Mouse (Mus musculus) sigmoid colon, adult 10 weeks (tissue): ENCODE measurements around the gene Vil1. TPM values are rescaled to one million over a fixed set of nuclear protein-coding genes. Genes with fewer than 3 reads are reported as not detected.

ENCODE experiments used
- polyA plus RNA-seq: library from polyadenylated mRNA; stranded (reverse); fragments of 350-450 nt; fragmentation: Illumina TruSeq; extraction: RNeasy Lipid Tissue Mini Kit (QIAGEN cat#74804); gene quantifications from one replicate; pipeline ENCODE4 v1.2.3, GENCODE M21; 2014; ENCODE audit warnings: low read depth, low replicate concordance

Vil1 gene
- polyA plus RNA-seq: 103 TPM

DNA sequence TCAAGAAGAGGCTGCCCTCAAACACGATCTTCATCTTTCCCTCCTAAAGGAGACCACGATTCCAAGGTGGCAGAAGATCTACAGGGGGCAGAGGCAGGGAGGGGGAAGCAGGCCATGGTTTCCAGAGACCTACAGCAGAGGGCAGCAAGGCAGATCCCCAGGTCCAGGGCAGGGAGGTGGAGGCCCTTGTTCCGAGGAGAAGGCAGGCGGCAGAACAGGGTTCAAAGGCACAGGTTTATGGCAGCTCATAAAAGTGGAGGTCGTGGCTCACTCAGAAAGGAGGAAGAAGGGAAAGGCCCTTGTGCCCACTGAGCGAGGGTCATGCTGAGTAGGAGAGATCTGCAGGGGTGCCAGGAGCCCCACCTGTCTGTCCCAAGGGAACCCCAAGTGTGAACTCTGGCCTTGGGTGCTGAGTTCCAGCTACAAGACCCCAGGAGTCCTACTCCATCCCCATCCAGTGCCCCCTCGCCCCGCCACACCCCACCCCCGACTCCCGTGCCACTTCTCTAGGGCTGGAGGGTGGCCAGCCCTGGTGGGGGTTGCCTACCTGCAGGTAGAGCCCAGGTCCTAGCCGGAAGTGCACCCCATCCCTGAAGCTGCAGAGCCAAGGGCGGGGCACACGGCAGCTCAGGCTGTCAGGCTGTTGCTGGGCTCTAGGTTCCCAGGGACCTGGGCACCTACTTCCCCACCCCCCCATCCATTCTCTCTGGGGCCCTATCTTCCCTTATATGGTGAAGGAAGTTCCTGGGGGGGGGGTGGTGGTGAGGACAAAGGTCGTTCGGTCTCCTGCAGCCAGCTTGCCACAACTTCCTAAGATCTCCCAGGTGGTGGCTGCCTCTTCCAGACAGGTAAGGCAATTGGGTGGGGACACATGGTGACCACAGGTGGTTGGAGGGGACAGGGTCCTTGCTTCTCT is at the start of gene Vil1:
Vil1 (plus strand) TSS at position 788 of the 916 bp plus-strand sequence.

DNA sequence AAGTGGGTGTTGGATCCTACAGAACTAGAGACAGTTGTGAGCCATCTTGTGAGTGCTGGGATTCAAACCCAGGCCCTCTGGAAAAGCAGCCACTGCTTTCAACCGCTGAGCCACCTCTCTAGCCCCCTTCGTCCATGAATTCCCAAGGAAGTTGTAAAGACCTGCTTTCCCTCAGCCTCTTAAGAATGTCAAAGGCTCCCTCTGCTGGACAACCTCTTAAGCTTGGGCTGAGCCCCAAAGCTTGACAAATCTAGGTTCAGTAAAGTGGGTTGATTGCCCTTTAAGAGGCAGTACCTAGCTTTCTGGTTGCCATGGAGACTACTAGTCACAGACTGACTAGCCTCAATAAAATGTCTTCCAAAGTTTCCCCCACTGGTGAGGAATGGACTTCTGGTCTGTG is 47.4 kb upstream of the Vil1 start, which contains the start of gene Catip:
Catip (plus strand) TSS at position 297 of the 400 bp plus-strand sequence.

DNA sequence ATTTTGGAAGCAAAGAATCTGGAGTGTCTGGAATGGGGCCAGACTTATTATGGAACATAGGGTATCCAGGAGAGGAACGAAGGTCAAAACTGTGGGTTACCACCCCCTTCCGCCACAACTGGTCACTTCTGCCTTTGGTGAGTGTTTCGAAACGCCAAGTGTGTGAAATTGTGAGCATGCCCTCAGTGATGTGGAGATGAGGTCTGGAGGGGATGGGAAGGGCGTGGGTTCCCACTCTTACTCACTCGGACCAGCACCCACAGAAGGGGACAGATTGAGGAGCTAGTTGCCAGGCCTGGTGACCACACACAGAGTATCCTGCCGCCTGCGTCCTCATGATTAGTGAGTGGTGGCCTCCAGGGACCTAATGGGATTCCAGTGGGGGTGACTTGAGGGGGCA is 34.2 kb upstream of the Vil1 start, which contains the start of gene Slc11a1:
Slc11a1 (plus strand) TSS at position 216 of the 400 bp plus-strand sequence.

DNA sequence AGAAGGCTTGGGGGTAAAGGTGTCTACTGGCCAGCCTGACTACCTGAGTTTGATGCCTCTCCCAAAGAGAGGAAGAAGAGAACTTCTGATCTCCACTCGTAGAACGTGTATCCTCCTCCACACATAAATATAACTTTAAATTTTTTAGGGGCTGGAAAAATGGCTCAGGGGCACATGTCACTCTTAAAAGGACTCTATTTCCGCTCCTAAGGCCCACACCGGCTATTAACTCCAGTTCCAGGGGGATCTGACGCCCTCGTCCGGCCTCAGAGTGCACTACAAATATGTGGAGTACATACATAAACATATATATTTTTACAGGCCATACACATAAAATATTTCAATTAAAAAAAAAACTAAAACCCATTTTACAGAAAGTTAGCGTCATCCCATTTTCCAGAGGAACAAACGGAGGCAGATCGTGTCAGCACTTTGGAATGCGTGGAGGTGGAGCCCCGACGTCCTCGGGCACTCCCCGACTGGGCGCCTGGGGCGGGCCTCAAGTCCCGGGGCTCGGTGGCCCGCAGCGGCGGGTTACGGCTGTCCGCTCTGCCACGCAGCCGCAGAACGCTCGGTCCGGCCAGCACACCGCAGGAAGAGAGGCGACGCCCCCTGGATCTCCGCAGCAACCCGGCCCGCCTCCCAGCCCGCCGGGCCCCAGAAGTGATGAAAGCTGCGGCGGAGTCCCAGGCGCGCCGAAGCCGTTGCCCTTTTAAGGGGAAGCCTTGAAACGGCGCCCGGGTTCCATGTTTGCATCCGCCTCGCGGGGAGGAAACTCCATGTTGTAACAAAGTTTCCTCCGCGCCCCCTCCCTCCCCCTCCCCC is 18.0 kb upstream of the Vil1 start, which contains the start of gene Ctdsp1:
Ctdsp1 (plus strand) TSS at position 586 of the 825 bp plus-strand sequence.

Other genes starting within 250 kb of the Vil1 start
- not detected for gene Cxcr1, start 214.7 kb upstream of the Vil1 start, polyA plus RNA-seq
- 740 TPM for gene Arpc2, start 173.3 kb upstream of the Vil1 start, polyA plus RNA-seq
- gene Gpbar1, start 130.8 kb upstream of the Vil1 start, polyA plus RNA-seq: not detected
- 2.8 TPM for gene Aamp, start 124.6 kb upstream of the Vil1 start, polyA plus RNA-seq
- 3.6 TPM for gene Pnkd, start 124.4 kb upstream of the Vil1 start, polyA plus RNA-seq
- gene Tmbim1, start 103.8 kb upstream of the Vil1 start, polyA plus RNA-seq: 92.1 TPM
- gene Catip, start 47.3 kb upstream of the Vil1 start, polyA plus RNA-seq: not detected
- gene Slc11a1, start 34.2 kb upstream of the Vil1 start, polyA plus RNA-seq: 1.7 TPM
- 17.1 TPM for gene Ctdsp1, start 17.9 kb upstream of the Vil1 start, polyA plus RNA-seq
- gene Cnot9, start 96.7 kb downstream of the Vil1 start, polyA plus RNA-seq: 31.4 TPM
- 1.7 TPM for gene Plcd4, start 133.5 kb downstream of the Vil1 start, polyA plus RNA-seq
- 18.2 TPM for gene Usp37, start 134.9 kb downstream of the Vil1 start, polyA plus RNA-seq
- 7.3 TPM for gene Zfp142, start 178.9 kb downstream of the Vil1 start, polyA plus RNA-seq
- 7.2 TPM for gene Bcs1l, start 178.9 kb downstream of the Vil1 start, polyA plus RNA-seq
- gene Rnf25, start 192.0 kb downstream of the Vil1 start, polyA plus RNA-seq: 11.6 TPM
- gene Stk36, start 192.1 kb downstream of the Vil1 start, polyA plus RNA-seq: 0.22 TPM